9 mouse cellular contexts compared by ENCODE assay signal in genomic region chr17:47887381-47888154, GRCm38 (mm10). TPM values are rescaled to one million over a fixed set of nuclear protein-coding genes. Genes with fewer than 3 reads are reported as not detected.
DNase-seq lines count a peak whose midpoint lies in the region; ATAC-seq lines count a peak whose summit lies in the region.
"Had no signal": no experiment of that assay in that cellular context is flagged by ENCODE, and none has a peak within 500 bp of the region (broad histone marks: within the 10 kb centered on the region; RNA-seq: fewer than 3 reads in every experiment).

No protein-coding gene starts in this region.

- no peaks in the 10 kb centered on the region for H3K27me3 ChIP-seq in lung, embryonic 15.5 days
- H3K27me3 ChIP-seq in forebrain, embryonic 13.5 days = peaks cover 2% of the 10 kb centered on the region; the same call in 1 of the 2 replicates
- no peaks in the 10 kb centered on the region for H3K27me3 ChIP-seq in liver, embryonic 13.5 days

- peak overlapping the region; percentile 14; the same call in 1 of the 2 replicates for H3K4me2 ChIP-seq in lung, embryonic 15.5 days
- peak overlapping the region; percentile 12; the same call in 1 of the 2 replicates for H3K4me2 ChIP-seq in forebrain, embryonic 13.5 days
- H3K4me2 ChIP-seq in liver, embryonic 13.5 days = 0 out of 2 replicates have a peak overlapping the region, but pooled peaks have one; percentile 12

- DNase-seq in lung, postnatal 25 days (ENCODE audit: low spot score) = no peak
- no peak for DNase-seq in liver, embryonic 13.5 days
- peak; percentile 84 for DNase-seq in thymus, postnatal 0 days (ENCODE audit: low spot score)
- DNase-seq in left cerebral cortex, postnatal 36 days (ENCODE audit: low spot score in 2 of 2) = no peak
- no peak for DNase-seq in adrenal gland, postnatal 10 days
- no peak for DNase-seq in gastrocnemius, postnatal 14 days
- DNase-seq: adrenal gland, postnatal 36 days had no signal

- intact Hi-C loops in left cerebral cortex, postnatal 36 days (cut with DNase I) = no loop called here
- intact Hi-C loops in gastrocnemius, postnatal 14 days (cut with DNase I; ENCODE audit: low total_unique reads) = no loop called here

- H3K27ac ChIP-seq in lung, embryonic 15.5 days = peak overlapping the region; percentile 72
- H3K27ac ChIP-seq in forebrain, embryonic 13.5 days = peak overlapping the region; percentile 83
- peak overlapping the region; percentile 73 for H3K27ac ChIP-seq in liver, embryonic 13.5 days

- H3K9ac ChIP-seq in lung, embryonic 15.5 days = no peak overlapping the region
- H3K9ac ChIP-seq in forebrain, embryonic 13.5 days = 0 out of 2 replicates have a peak overlapping the region, but pooled peaks have one; percentile 40
- H3K9ac ChIP-seq in liver, embryonic 13.5 days = peak overlapping the region; percentile 22; the same call in 1 of the 2 replicates

- no peaks in the 10 kb centered on the region for H3K9me3 ChIP-seq in lung, embryonic 15.5 days
- H3K9me3 ChIP-seq in forebrain, embryonic 13.5 days (replicated peaks) = no peaks in the 10 kb centered on the region
- H3K9me3 ChIP-seq in liver, embryonic 13.5 days (replicated peaks) = no peaks in the 10 kb centered on the region

- ATAC-seq in lung, embryonic 15.5 days (ENCODE audit: borderline replicate concordance, extremely low read depth, low FRiP score, low TSS enrichment) = peak; percentile 44; the same call in 1 of the 2 replicates
- ATAC-seq in forebrain, embryonic 13.5 days = peak; percentile 60
- ATAC-seq in liver, embryonic 13.5 days (ENCODE audit: low read depth) = peak; percentile 55

- WGBS in lung, embryonic 15.5 days = 18% methylated on average over 13 of the region's 13 CpGs
- 16% methylated on average over 13 of the region's 13 CpGs for WGBS in forebrain, embryonic 13.5 days
- 25% methylated on average over 13 of the region's 13 CpGs for WGBS in liver, embryonic 13.5 days (ENCODE audit: insufficient replicate concordance)

- peaks cover 56% of the 10 kb centered on the region for H3K4me1 ChIP-seq in lung, embryonic 15.5 days
- peaks cover 44% of the 10 kb centered on the region for H3K4me1 ChIP-seq in forebrain, embryonic 13.5 days
- H3K4me1 ChIP-seq in liver, embryonic 13.5 days (replicated peaks) = peaks cover 61% of the 10 kb centered on the region

- no peak overlapping the region for H3K4me3 ChIP-seq in lung, embryonic 15.5 days
- no peak overlapping the region for H3K4me3 ChIP-seq in forebrain, embryonic 13.5 days
- no peak overlapping the region for H3K4me3 ChIP-seq in liver, embryonic 13.5 days (replicated peaks)

- H3K36me3 ChIP-seq in lung, embryonic 15.5 days = 0 out of 2 replicates have a peak, but pooled peaks cover 20% of the 10 kb centered on the region
- H3K36me3 ChIP-seq in forebrain, embryonic 13.5 days (ENCODE audit: poor library complexity, severe bottlenecking) = peaks cover 28% of the 10 kb centered on the region
- H3K36me3 ChIP-seq in liver, embryonic 13.5 days = 0 out of 2 replicates have a peak, but pooled peaks cover 5% of the 10 kb centered on the region

RNA-seq across cellular contexts. Expression of gene Foxp4, which starts 36.9 kb away (rescaled TPM):
- polyA plus RNA-seq in lung, embryonic 15.5 days (2015; fragmentation: Nextera tagmentation; extraction: Ambion mirVana) = 23.7 and 24.1 TPM in 2 replicates
- polyA plus RNA-seq in forebrain, embryonic 13.5 days (2015; fragmentation: Nextera tagmentation; extraction: Ambion mirVana) = 13.4 and 15.6 TPM in 2 replicates
- polyA plus RNA-seq in liver, embryonic 13.5 days (2015; fragmentation: Nextera tagmentation; extraction: Ambion mirVana) = 3.8 and 3.9 TPM in 2 replicates
- polyA plus RNA-seq in thymus, postnatal 0 days (2015; fragmentation: Nextera tagmentation; extraction: Ambion mirVana) = 18.0 TPM in 2 replicates
- 10 to 100 TPM; 44.1 to 55.9 TPM for total RNA-seq in left cerebral cortex, postnatal 36 days (2021)
- 10 to 100 TPM; 24.8 to 25.6 TPM for total RNA-seq in adrenal gland, postnatal 10 days (2021)
- total RNA-seq in gastrocnemius, postnatal 14 days (2021) = 1 to 10 TPM; 7.5 to 9.2 TPM

RNA-seq across cellular contexts. Expression of gene Mdfi, which starts 53.1 kb away (rescaled TPM):
- polyA plus RNA-seq in lung, embryonic 15.5 days (2015; fragmentation: Nextera tagmentation; extraction: Ambion mirVana) = 19.3 and 20.6 TPM in 2 replicates
- 2.6 and 3.1 TPM in 2 replicates for polyA plus RNA-seq in forebrain, embryonic 13.5 days (2015; fragmentation: Nextera tagmentation; extraction: Ambion mirVana)
- polyA plus RNA-seq in liver, embryonic 13.5 days (2015; fragmentation: Nextera tagmentation; extraction: Ambion mirVana) = 0.93 and 1.1 TPM in 2 replicates
- 3.5 and 3.7 TPM in 2 replicates for polyA plus RNA-seq in thymus, postnatal 0 days (2015; fragmentation: Nextera tagmentation; extraction: Ambion mirVana)
- total RNA-seq in left cerebral cortex, postnatal 36 days (2021) = 1 to 10 TPM in 1 of 2 experiments, under 1 TPM in 1; 0.81 to 1.1 TPM
- 1 to 10 TPM; 4.2 to 5.3 TPM for total RNA-seq in adrenal gland, postnatal 10 days (2021)
- 1 to 10 TPM; 2.4 to 3.5 TPM for total RNA-seq in gastrocnemius, postnatal 14 days (2021)
